Mouse (Mus musculus) heart, adult 9 months (tissue): ENCODE data around the gene Erbb3.

ENCODE experiments used
- DNase-seq, 2 experiments: peaks; one replicate each; pipeline ENCODE4 v3.0.0; 2022; ENCODE audit warnings: low spot score in 2 of 2

Gene Erbb3

GRCm38 (mm10) chr10:128612433-128613153, 23.1 kb upstream of the Erbb3 start:
- DNase-seq, result peak; percentile 30 to 45

GRCm38 (mm10) chr10:128606483-128606882, 17.0 kb upstream of the Erbb3 start:
- no peak for DNase-seq

GRCm38 (mm10) chr10:128602470-128603128, 13.1 kb upstream of the Erbb3 start:
- no peak for DNase-seq

GRCm38 (mm10) chr10:128601499-128601898, 12.0 kb upstream of the Erbb3 start:
- DNase-seq, result no peak

DNA sequence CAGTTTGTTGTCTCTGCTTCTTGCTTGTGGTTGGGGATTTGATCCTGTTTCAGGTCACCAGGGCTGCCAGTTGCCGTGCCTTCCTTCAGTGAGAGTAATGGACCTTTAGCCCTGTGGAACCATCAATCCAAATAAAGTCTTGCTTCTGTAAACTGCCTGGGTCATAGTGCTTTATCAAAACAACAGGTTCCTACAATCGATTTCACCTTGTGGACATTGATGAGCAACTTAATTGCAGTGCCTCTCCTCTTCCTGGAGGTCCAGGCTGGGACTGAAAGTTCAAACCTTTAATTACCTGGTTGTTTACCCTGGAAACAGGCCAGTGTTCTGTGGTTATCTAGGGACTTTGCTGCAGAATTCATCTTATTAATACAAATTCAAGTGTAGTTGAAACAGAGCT, 9.0 kb upstream of the Erbb3 start:
- no peak for DNase-seq

DNA sequence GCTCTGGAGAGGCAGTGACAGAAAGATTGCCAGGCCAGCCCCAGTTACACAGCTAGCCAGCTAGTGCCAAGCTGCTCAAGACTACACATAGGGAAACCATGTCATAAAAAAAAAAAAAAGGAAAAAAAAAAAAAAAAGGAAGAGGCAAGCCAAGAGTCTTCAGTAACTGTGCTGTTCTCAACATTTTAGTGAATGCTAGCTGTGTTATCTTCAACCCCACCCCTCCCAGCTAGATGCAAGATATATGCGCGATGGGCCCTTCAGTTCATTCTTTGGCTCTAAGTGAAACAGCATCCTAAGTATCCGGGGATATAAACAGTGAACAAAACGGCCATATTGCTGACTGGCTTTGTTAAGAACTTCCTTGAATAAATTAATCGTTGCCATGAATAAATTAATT, 3.3 kb upstream of the Erbb3 start:
- DNase-seq, result no peak

DNA sequence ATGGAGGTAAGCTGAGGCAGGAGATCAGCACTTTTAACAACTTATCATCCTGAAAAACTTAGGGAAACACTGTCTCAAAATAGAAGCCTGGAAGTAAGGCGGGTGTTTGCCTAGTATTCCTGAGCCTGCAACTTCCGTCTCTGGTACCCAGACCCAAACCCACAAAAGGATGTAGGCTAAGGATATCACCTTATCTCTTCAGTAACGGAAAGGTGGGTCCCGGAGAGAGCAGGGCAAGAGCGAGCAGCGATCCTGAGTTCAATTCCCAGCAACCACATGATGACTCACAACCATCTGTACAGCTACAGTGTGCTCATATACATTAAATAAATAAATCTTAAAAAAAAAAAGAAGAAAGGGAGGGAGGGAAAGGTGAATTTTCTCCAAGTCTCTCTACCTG, 2.0 kb upstream of the Erbb3 start:
- no peak for DNase-seq

DNA sequence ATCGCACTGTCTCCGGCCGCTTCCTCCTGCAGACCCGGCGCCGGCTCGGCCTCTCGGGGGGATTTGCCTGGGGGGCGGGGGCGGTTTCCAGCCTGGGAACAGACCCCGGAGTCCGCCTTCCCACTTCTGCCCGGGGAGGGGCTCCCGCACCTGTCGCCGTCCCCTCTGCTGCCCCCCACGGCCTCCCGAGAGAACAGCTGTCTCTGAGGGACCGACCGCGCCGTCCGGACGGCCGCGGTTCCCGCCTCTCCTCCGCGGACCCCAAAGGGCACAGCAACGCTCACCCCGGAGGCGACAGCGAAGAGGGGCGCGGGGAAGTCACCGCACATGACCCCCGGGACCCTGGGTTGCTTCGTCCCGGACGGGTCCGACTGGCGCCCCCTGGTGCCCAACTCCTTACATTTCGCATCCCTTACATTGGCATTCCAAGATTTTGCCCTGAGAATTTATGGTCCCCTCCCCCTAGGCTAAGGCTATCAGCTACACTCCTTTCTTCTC, 790 bp upstream of the Erbb3 start:
- DNase-seq, result peak in 1 of 2 experiments; percentile 24

DNA sequence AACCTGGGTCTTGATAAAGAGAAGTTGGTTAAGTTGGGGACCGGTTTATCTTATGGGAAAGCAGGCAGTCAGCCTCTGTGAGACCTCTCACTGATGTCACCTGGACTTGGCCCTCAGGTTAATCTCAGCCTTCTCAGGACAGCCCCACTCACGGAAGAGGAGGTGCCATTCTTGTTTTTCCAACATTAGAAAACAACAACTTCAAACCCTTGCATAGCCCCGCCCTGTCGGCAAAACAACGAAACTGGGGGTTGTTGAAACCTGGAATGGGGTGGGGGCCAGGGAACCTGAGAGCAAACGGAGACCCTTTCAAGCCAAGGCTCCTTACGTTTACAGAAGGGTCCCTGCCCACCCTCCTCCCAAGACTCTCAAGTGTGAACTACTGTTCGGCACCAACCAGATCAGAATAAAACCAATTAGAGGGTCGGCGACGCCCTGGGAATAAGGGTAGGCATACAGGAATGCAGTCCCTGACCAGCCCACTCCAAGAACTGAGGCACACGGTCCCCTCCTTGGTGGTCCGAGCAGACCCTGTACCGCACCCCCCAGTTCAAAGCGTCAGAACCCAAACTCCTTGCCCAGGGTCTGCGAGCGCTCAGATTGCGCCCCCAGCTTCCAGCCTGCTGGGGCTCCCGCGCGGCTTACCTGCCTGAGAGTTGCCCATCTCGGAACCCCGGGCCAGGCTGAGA, 533 bp downstream of the Erbb3 start:
- no peak for DNase-seq

- DNase-seq, result no peak
Measured at GRCm38 (mm10) chr10:128588136-128588535, 1.3 kb downstream of the Erbb3 start.

GRCm38 (mm10) chr10:128587697-128588096, 1.8 kb downstream of the Erbb3 start:
- DNase-seq, result no peak

DNA sequence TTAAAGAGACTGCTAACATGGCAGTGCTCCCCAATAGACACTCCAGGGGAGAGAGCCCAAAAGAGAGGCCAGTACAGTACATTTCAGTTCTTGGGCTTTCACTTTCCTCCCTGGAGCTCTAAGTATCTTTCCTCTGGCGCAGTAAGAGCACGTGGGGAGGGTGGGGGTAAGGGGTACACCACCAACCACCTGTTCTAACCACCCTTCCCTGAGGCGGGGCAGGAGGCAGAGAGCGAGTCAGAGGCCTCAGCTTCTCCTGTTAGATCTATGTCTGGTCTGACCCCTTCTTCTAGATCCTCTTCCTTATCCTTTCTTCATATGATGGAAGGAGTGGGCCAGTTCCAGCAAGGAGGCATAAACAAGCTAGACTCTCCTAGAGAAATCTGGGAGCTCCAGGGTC, 2.3 kb downstream of the Erbb3 start:
- DNase-seq, result no peak

GRCm38 (mm10) chr10:128586546-128586945, 2.9 kb downstream of the Erbb3 start:
- DNase-seq, result no peak

DNA sequence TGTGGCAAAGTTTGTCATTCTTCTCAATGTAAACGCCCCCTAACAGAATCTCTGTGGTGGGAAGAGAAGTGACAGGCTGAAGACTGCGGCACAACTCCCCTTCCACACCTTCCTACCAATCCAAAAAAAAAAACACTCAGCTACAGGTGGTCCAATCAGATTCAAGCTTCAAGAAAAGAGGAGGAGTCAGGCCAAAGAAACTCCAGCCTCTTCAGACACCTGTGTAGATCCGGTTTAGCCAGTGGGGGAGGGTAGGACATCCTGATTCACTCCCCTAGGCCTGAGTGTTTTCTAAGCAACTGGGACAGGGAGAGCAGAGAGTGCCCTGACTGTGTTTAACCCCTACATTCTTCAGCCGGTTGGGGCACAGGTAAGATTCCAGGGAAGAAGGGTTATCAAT, 5.1 kb downstream of the Erbb3 start:
- DNase-seq, result no peak

- DNase-seq, result peak; percentile 65 to 76
Measured at GRCm38 (mm10) chr10:128583644-128584043, 5.8 kb downstream of the Erbb3 start.

DNA sequence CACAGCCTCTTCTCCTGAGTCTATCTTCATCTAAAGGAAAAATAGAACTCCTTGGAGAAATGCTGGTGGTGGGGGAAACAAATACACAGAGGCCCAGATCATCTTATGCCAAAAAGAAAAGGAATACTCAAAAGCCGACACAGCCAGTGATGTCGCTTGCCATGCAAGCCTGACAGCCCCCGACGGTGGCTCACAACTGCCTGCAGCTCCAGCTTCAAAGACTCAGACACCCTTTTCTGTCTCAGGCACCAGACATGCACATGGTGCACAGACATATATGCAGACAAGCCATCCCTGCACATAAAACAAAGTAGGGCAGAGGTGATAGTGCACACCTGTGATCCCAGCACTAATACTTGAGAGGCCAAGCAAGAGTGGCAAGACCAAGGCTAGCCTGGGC, 9.7 kb downstream of the Erbb3 start:
- DNase-seq, result no peak

GRCm38 (mm10) chr10:128579298-128579697, 10.2 kb downstream of the Erbb3 start:
- no peak for DNase-seq

DNA sequence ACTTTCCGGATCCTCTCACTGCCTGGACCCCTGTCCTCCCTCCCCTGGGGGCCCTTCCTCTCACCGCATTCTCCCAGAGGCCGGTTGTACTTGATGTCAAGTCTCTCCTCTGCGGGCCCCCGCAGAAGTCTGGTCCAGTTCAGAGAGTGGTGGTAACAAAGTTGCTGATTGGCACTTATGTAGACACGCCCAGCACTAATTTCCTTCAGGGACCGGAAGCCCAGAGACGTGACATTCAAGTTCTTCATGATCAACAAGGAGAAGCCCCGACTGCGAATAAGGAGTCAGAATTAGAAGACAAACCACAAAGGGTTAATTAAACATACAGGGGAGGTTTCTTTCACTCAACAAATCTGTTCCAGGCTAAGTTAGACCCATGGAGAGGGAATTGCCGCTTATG, 11.1 kb downstream of the Erbb3 start:
- no peak for DNase-seq

- DNase-seq, result no peak
Measured at GRCm38 (mm10) chr10:128575063-128575462, 14.4 kb downstream of the Erbb3 start.

- DNase-seq, result peak; percentile 99
Measured at GRCm38 (mm10) chr10:128565788-128566531, 23.5 kb downstream of the Erbb3 start, which contains the start of gene Pa2g4. Pa2g4 (minus strand) TSS chr10:128565987.

- peak in 1 of 2 experiments; percentile 19 for DNase-seq
Measured at GRCm38 (mm10) chr10:128565206-128565787, 24.2 kb downstream of the Erbb3 start.

- no peak for DNase-seq
Measured at GRCm38 (mm10) chr10:128563544-128563943, 25.9 kb downstream of the Erbb3 start.
